Mouse (Mus musculus) limb, embryonic 10.5 days (tissue): ENCODE results near the gene Calhm4. TPM values are rescaled to one million over a fixed set of nuclear protein-coding genes. Genes with fewer than 3 reads are reported as not detected.

Experiments used
- DNase-seq: peaks from one replicate; pipeline ENCODE4 v3.0.0-alpha.2; 2017; ENCODE audit warnings: low spot score
- H3K27ac ChIP-seq: fragments of 300-500 bp; sonication (generic); 2 replicates; pipeline ENCODE4 v1.5.1; 2016; ENCODE audit warnings: mild to moderate bottlenecking
- H3K27me3 ChIP-seq: fragments of 300-500 bp; sonication (generic); 2 replicates; pipeline ENCODE4 v1.6.1; 2016; ENCODE audit warnings: low read depth, mild to moderate bottlenecking; ENCODE audit not compliant: poor library complexity, severe bottlenecking
- H3K36me3 ChIP-seq: fragments of 300-500 bp; sonication (generic); 2 replicates; pipeline ENCODE4 v1.6.1; 2016; ENCODE audit warnings: mild to moderate bottlenecking, moderate library complexity
- H3K4me1 ChIP-seq: fragments of 300-500 bp; sonication (generic); 2 replicates; pipeline ENCODE4 v1.6.1; 2016
- H3K4me3 ChIP-seq: fragments of 300-500 bp; sonication (generic); 2 replicates; pipeline ENCODE4 v1.5.1; 2016; ENCODE audit warnings: mild to moderate bottlenecking, moderate library complexity
- H3K9me3 ChIP-seq: fragments of 300-500 bp; sonication (generic); replicated peaks from 2 replicates; pipeline ENCODE4 v1.6.1; 2016; ENCODE audit warnings: mild to moderate bottlenecking
- WGBS: fragments of 180-500 bp; shearing (Covaris S2); methylation state at CpG from one replicate; pipeline ENCODE4 v1.1.7; 2016; 5-methylcytosine and 5-hydroxymethylcytosine counted together
- polyA plus RNA-seq: library from polyadenylated mRNA; unstranded; fragments of >200 nt; fragmentation: Nextera tagmentation; extraction: Ambion mirVana; gene quantifications from 2 replicates; pipeline ENCODE4 v1.2.1, GENCODE M21; 2016

The Calhm4 gene
- polyA plus RNA-seq, result not detected in 2 replicates

GRCm38 (mm10) chr10:34044210-34044609, at the start of gene Calhm4:
Calhm4 (minus strand) TSS chr10:34044310.
- H3K9me3 ChIP-seq, result no peaks in the 10 kb centered on the region
- no peak for DNase-seq
- H3K4me3 ChIP-seq, result no peak within 1 kb of the TSS
- no peaks in the 10 kb centered on the region for H3K27me3 ChIP-seq
- WGBS, result 91% methylated on average over 5 of the region's 5 CpGs
- H3K36me3 ChIP-seq, result no peaks in the 10 kb centered on the region
- no peak within 1 kb of the TSS for H3K27ac ChIP-seq
- H3K4me1 ChIP-seq, result no peaks in the 10 kb centered on the region

GRCm38 (mm10) chr10:34091888-34092287, 47.8 kb upstream of the Calhm4 start:
- Histone ChIP-seq H3K27me3 (no peaks in the 10 kb centered on the region), H3K4me1 (peaks cover 9% of the 10 kb centered on the region), H3K36me3 (no peaks in the 10 kb centered on the region), H3K4me3 (no peak overlapping the region), H3K9me3 (no peaks in the 10 kb centered on the region), H3K27ac (no peak overlapping the region)
- DNase-seq, result no peak
- 70% methylated on average over 5 of the region's 5 CpGs for WGBS

DNA sequence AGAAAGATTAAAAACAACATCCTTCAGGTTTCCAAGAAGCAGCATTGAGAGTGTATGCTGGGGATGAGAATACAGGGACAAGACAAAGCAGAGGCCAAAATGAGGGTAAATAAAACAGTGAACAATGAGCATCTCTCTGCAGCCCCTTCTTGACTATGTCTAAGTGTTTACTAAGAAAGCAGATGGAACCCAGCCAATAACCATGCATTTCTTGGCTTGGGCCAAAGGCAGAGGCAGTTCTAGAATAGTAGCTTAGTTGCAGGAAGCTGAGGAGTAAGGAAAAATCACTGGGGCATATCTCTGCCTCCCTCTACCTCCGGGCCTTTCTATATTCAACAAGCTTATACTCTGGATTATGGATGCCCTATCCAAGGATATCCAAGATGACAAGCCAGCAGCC, 46.4 kb upstream of the Calhm4 start:
- 91% methylated on average over 1 of the region's 1 CpGs for WGBS
- DNase-seq, result no peak
- Histone ChIP-seq H3K27ac (no peak overlapping the region), H3K36me3 (no peaks in the 10 kb centered on the region), H3K27me3 (no peaks in the 10 kb centered on the region), H3K4me1 (peaks cover 6% of the 10 kb centered on the region), H3K4me3 (no peak overlapping the region), H3K9me3 (no peaks in the 10 kb centered on the region)

DNA sequence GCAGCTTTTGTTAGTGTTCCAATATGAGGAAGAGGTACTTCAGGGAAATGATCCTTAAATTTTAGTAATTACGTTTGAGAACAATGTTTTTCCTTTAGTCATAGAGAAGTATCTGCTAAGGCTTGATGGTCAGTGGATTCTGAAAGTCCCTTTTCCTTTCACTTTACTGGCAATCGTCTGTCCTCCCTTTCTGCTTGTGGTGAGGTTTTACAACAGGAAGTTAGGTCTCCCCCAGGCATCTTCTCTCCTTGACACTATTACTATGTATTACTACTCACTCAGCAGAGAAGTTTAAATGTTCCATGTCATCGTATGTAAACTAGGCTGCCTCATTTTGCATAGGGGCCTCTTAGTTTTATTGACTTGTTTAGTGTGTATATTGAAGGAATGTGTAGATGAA, 45.4 kb upstream of the Calhm4 start:
- WGBS, result 72% methylated on average over 3 of the region's 3 CpGs
- Histone ChIP-seq H3K36me3 (no peaks in the 10 kb centered on the region), H3K27ac (no peak overlapping the region), H3K9me3 (no peaks in the 10 kb centered on the region), H3K27me3 (no peaks in the 10 kb centered on the region), H3K4me3 (no peak overlapping the region), H3K4me1 (peaks cover 6% of the 10 kb centered on the region)
- no peak for DNase-seq

DNA sequence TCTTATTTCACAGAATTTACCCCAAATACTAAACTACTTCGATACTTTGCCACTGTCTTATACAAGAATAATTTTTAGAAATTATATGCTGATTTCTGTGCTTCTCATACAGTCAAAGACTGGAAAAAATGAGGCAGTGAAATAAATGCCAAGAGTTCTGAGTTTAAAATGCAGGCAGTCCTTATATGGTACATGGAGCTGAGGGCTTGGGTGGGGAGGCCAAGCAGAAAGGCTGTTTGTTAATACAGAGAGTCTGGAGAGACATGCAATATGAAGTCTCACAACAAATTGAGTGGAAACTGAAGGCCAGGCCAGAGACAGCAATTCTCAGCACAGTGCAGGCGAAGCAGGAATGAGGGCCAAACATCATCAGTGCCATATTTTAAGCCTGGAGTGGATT, 44.4 kb upstream of the Calhm4 start:
- DNase-seq, result no peak
- H3K36me3 ChIP-seq, result no peaks in the 10 kb centered on the region
- H3K27me3 ChIP-seq, result no peaks in the 10 kb centered on the region
- 94% methylated on average over 2 of the region's 2 CpGs for WGBS
- no peaks in the 10 kb centered on the region for H3K9me3 ChIP-seq
- no peak overlapping the region for H3K27ac ChIP-seq
- no peak overlapping the region for H3K4me3 ChIP-seq
- peaks cover 6% of the 10 kb centered on the region for H3K4me1 ChIP-seq

DNA sequence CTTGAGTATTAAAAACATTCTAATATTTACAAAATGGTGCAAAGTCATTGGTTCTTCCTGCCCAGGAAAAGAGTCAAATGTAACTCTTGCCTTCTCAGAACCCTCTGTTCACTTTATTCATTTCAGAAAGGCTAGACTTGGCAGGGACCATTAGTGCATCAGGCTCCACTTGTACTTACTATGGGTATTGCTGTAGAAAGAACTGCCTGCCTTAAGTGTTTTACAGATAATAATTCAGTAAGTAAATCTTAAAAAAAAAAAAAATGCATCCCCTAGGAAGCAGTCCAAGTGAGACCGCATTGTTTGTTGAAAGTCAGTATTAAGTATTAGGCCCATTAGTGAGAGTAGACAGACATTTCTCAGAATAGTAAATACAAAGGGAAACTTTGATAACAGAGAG, 42.4 kb upstream of the Calhm4 start:
- 91% methylated on average over 1 of the region's 1 CpGs for WGBS
- no peaks in the 10 kb centered on the region for H3K9me3 ChIP-seq
- DNase-seq, result no peak
- no peaks in the 10 kb centered on the region for H3K36me3 ChIP-seq
- H3K4me3 ChIP-seq, result no peak overlapping the region
- peaks cover 6% of the 10 kb centered on the region for H3K4me1 ChIP-seq
- H3K27ac ChIP-seq, result no peak overlapping the region
- no peaks in the 10 kb centered on the region for H3K27me3 ChIP-seq

- peaks cover 4% of the 10 kb centered on the region; the same call in 1 of the 2 replicates for H3K4me1 ChIP-seq
- no peak for DNase-seq
- H3K36me3 ChIP-seq, result no peaks in the 10 kb centered on the region
- 84% methylated on average over 5 of the region's 5 CpGs for WGBS
- no peak overlapping the region for H3K27ac ChIP-seq
- H3K27me3 ChIP-seq, result no peaks in the 10 kb centered on the region
- H3K9me3 ChIP-seq, result no peaks in the 10 kb centered on the region
- H3K4me3 ChIP-seq, result no peak overlapping the region
Measured at GRCm38 (mm10) chr10:34074522-34075200, 30.6 kb upstream of the Calhm4 start.

- H3K4me3 ChIP-seq, result no peak overlapping the region
- DNase-seq, result no peak
- H3K4me1 ChIP-seq, result peaks cover 4% of the 10 kb centered on the region; the same call in 1 of the 2 replicates
- no peak overlapping the region for H3K27ac ChIP-seq
- H3K9me3 ChIP-seq, result no peaks in the 10 kb centered on the region
- WGBS, result 75% methylated on average over 2 of the region's 2 CpGs
- no peaks in the 10 kb centered on the region for H3K27me3 ChIP-seq
- no peaks in the 10 kb centered on the region for H3K36me3 ChIP-seq
Measured at GRCm38 (mm10) chr10:34071650-34072049, 27.5 kb upstream of the Calhm4 start.

DNA sequence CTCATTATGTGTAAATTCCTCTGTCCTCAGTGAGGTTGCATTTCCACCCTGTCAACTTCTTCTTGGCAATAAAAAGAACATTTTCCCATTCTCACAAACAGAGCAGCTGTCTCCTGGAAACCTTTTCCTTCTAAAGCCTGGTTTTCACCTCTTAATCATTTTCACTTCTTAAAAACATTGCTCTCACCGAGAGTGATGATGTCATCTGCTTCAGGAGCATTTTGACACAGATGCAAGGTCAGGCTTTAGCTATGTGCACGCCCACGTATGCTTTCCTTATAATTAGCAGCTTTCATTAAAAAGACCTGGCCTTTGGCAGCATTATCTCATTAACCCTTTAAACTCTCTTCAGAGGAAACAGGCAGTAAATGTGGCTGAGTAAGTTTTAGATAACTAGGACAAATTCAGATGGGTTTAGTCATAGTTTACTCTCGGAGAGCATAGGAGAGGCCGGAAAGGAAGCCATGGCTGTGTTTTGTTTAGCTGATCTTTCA, 26.9 kb upstream of the Calhm4 start:
- WGBS, result 48% methylated on average over 5 of the region's 5 CpGs
- Histone ChIP-seq H3K27me3 (no peaks in the 10 kb centered on the region), H3K9me3 (no peaks in the 10 kb centered on the region), H3K36me3 (no peaks in the 10 kb centered on the region), H3K27ac (no peak overlapping the region), H3K4me1 (peaks cover 4% of the 10 kb centered on the region; the same call in 1 of the 2 replicates), H3K4me3 (no peak overlapping the region)
- no peak for DNase-seq

DNA sequence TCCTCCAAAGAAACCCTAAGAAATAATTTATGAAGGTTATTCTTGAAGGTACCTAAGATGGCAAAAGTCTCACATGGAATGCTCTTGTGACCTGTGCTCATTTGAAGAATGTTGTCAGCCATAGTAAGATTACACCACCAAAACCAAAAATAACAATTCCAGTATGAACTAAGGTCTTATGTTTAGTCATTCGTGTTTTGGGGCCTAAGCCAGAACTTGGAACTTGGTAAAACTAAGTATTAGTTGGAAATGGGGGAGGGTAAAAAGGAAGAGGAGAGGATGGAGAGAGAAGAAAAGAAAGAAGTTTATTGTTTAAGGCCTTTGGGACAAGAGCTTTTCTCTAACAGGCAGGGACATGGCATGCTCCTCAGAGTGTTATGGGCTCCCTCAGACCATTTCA, 25.5 kb upstream of the Calhm4 start:
- 76% methylated on average over 1 of the region's 1 CpGs for WGBS
- Histone ChIP-seq H3K9me3 (no peaks in the 10 kb centered on the region), H3K27ac (no peak overlapping the region), H3K27me3 (no peaks in the 10 kb centered on the region), H3K4me3 (no peak overlapping the region), H3K36me3 (no peaks in the 10 kb centered on the region), H3K4me1 (peaks cover 4% of the 10 kb centered on the region; the same call in 1 of the 2 replicates)
- no peak for DNase-seq

DNA sequence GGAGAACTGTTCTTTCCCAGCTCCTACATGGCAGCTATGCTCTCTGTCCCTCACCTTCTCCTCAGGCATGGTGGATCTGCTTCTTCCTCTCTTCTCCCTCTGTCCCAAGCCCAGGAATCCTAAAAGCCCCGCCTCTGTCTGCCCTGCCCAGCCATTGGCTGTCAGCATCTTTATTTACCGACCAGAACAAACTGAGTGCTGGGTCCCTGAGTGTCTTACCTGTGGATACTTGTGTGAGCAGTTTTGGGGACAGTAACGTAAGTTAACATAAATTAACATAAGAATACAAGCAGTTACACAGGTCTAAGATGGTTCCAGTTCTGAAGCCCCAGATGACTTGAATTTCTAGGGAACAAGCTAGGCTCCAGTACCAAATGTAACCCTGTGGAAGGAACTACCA, 22.5 kb upstream of the Calhm4 start:
- H3K4me3 ChIP-seq, result no peak overlapping the region
- no peaks in the 10 kb centered on the region for H3K9me3 ChIP-seq
- H3K27ac ChIP-seq, result no peak overlapping the region
- H3K4me1 ChIP-seq, result peaks cover 4% of the 10 kb centered on the region; the same call in 1 of the 2 replicates
- no peaks in the 10 kb centered on the region for H3K36me3 ChIP-seq
- 57% methylated on average over 3 of the region's 3 CpGs for WGBS
- H3K27me3 ChIP-seq, result no peaks in the 10 kb centered on the region
- no peak for DNase-seq

- H3K36me3 ChIP-seq, result no peaks in the 10 kb centered on the region
- no peak for DNase-seq
- H3K4me1 ChIP-seq, result no peaks in the 10 kb centered on the region
- H3K27ac ChIP-seq, result no peak overlapping the region
- WGBS, result 84% methylated on average over 2 of the region's 2 CpGs
- no peak overlapping the region for H3K4me3 ChIP-seq
- no peaks in the 10 kb centered on the region for H3K9me3 ChIP-seq
- no peaks in the 10 kb centered on the region for H3K27me3 ChIP-seq
Measured at GRCm38 (mm10) chr10:34053987-34054386, 9.9 kb upstream of the Calhm4 start.

DNA sequence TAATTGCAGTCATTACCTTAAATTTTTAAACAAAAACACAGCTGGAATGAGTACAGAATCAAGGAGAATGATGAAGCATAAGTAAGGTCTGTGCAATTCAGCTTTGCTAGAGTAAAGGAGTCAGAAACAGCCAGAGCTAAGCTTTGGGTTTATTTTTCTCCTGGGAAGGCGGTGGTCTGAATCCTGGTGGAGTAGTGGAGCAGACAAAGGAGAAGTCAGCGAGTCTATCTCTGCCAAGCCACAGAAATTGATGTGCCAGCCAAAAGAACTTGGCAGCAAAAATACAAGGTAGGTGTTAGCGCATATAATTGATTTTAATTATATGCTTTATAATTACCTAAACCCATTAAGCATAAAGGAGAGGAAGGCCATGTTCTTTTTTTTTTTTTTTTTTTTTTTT, 6.7 kb downstream of the Calhm4 start, which contains the start of gene Trappc3l:
Gene Trappc3l (plus strand): TSS at position 197 of the 400 bp plus-strand sequence.
- Histone ChIP-seq H3K9me3 (no peaks in the 10 kb centered on the region), H3K27me3 (no peaks in the 10 kb centered on the region), H3K4me1 (peaks cover 11% of the 10 kb centered on the region), H3K4me3 (no peak within 1 kb of the TSS), H3K27ac (no peak within 1 kb of the TSS), H3K36me3 (no peaks in the 10 kb centered on the region)
- WGBS, result 80% methylated on average over 3 of the region's 3 CpGs
- no peak for DNase-seq
